Mouse (Mus musculus): ENCODE results near the gene Fbp2.

DNA sequence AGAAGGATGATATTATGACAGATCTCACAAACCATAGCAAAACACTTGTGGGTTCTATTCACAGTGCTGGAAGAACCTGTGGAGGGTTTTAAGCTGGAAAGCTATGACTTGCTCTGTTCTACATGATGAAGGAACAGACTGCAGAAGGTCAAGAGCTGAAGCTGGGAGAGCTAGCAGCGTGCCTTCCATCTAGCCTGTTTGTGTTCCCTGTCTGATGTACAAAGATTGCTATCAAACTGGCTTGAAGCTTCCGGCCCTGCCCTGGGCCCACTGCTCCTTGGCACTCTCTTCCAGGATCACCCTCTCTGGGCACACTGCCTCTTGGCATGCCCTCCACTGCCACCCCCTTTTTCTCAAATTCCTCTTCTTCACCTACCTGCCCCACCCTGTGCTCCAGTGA, 31.1 kb upstream of the Fbp2 start:
- TF ChIP-seq POLR2A (IDR thresholded peaks at IDR 0.05; ENCODE audit: borderline replicate concordance, low read depth, low read length) (no peak), CTCF (IDR thresholded peaks at IDR 0.05; ENCODE audit: low read depth, low read length) (no peak)

Measured in bone marrow macrophage, adult 2 months (primary cell).